Mouse (Mus musculus): ENCODE data around the gene Ovol1. TPM values are rescaled to one million over a fixed set of nuclear protein-coding genes. Genes with fewer than 3 reads are reported as not detected.
A peak's percentile ranks its signal among the peaks of the same experiment; 100 is the strongest.

Gene Ovol1
- total RNA-seq, 1 experiment from 2014 or later, result not detected

GRCm38 (mm10) chr19:5538786-5539185 is 21.7 kb downstream of the Ovol1 start:
- ATAC-seq (replicated peaks; ENCODE audit: insufficient number of reproducible peaks, low FRiP score, low TSS enrichment, poor library complexity, severe bottlenecking), result no peak

- ATAC-seq (replicated peaks; ENCODE audit: insufficient number of reproducible peaks, low FRiP score, low TSS enrichment, poor library complexity, severe bottlenecking), result no peak
These were observed 27.9 kb downstream of the Ovol1 start for GRCm38 (mm10) chr19:5532520-5532919.

GRCm38 (mm10) chr19:5530138-5530524 is 30.3 kb downstream of the Ovol1 start:
- ATAC-seq (replicated peaks; ENCODE audit: insufficient number of reproducible peaks, low FRiP score, low TSS enrichment, poor library complexity, severe bottlenecking), result no peak

- peak; percentile 98 for ATAC-seq (replicated peaks; ENCODE audit: insufficient number of reproducible peaks, low FRiP score, low TSS enrichment, poor library complexity, severe bottlenecking)
These were observed 30.9 kb downstream of the Ovol1 start for GRCm38 (mm10) chr19:5529325-5530137.

GRCm38 (mm10) chr19:5525204-5525603 is 35.2 kb downstream of the Ovol1 start:
- ATAC-seq (replicated peaks; ENCODE audit: insufficient number of reproducible peaks, low FRiP score, low TSS enrichment, poor library complexity, severe bottlenecking), result no peak

- no peak for ATAC-seq (replicated peaks; ENCODE audit: insufficient number of reproducible peaks, low FRiP score, low TSS enrichment, poor library complexity, severe bottlenecking)
These were observed 41.7 kb downstream of the Ovol1 start for GRCm38 (mm10) chr19:5518721-5519120.

GRCm38 (mm10) chr19:5516906-5517505 is 43.4 kb downstream of the Ovol1 start:
- no peak for ATAC-seq (replicated peaks; ENCODE audit: insufficient number of reproducible peaks, low FRiP score, low TSS enrichment, poor library complexity, severe bottlenecking)

GRCm38 (mm10) chr19:5515840-5516777 is 44.3 kb downstream of the Ovol1 start:
- ATAC-seq (replicated peaks; ENCODE audit: insufficient number of reproducible peaks, low FRiP score, low TSS enrichment, poor library complexity, severe bottlenecking), result no peak

- ATAC-seq (replicated peaks; ENCODE audit: insufficient number of reproducible peaks, low FRiP score, low TSS enrichment, poor library complexity, severe bottlenecking), result no peak
These were observed 47.5 kb downstream of the Ovol1 start for GRCm38 (mm10) chr19:5513005-5513349.

- ATAC-seq (replicated peaks; ENCODE audit: insufficient number of reproducible peaks, low FRiP score, low TSS enrichment, poor library complexity, severe bottlenecking), result peak; percentile 57
These were observed 48.1 kb downstream of the Ovol1 start for GRCm38 (mm10) chr19:5512091-5513004.

GRCm38 (mm10) chr19:5511074-5511632 is 49.3 kb downstream of the Ovol1 start:
- no peak for ATAC-seq (replicated peaks; ENCODE audit: insufficient number of reproducible peaks, low FRiP score, low TSS enrichment, poor library complexity, severe bottlenecking)

- ATAC-seq (replicated peaks; ENCODE audit: insufficient number of reproducible peaks, low FRiP score, low TSS enrichment, poor library complexity, severe bottlenecking), result peak; percentile 95
These were observed 50.1 kb downstream of the Ovol1 start, which contains the start of gene Snx32 for GRCm38 (mm10) chr19:5510031-5511026. Gene Snx32, minus strand, starts transcription at chr19:5510538.

- no peak for ATAC-seq (replicated peaks; ENCODE audit: insufficient number of reproducible peaks, low FRiP score, low TSS enrichment, poor library complexity, severe bottlenecking)
These were observed 56.8 kb downstream of the Ovol1 start, which contains the start of gene 1700020D05Rik for GRCm38 (mm10) chr19:5503687-5504086. Gene 1700020D05Rik, minus strand, starts transcription at chr19:5503787.

- no peak for ATAC-seq (replicated peaks; ENCODE audit: insufficient number of reproducible peaks, low FRiP score, low TSS enrichment, poor library complexity, severe bottlenecking)
These were observed 60.0 kb downstream of the Ovol1 start for GRCm38 (mm10) chr19:5500330-5500875.

Measured in monocyte, adult 5-6 weeks (primary cell).